Comparison of ENCODE assay signal across 18 mouse cellular contexts in the genomic region with DNA sequence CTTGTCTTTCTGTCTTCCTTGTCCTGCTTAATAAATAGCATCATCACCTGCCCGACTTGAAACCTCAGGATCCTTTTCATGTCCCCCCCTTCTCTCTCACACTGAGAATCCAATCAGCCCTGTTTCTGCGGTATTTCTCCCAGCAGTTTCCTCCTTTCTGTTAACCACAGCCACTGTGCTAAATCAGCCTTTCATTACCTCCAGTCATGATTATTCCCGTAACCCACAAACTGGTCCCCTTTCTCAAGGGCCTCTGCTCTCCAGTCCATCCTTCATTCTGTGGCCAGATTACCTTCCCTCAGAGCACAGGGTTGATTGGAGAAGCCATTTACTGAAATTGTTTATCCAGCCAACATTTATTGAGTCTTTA. TPM values are rescaled to one million over a fixed set of nuclear protein-coding genes. Genes with fewer than 3 reads are reported as not detected.
DNase-seq lines count a peak whose midpoint lies in the region; ATAC-seq and TF ChIP-seq lines count a peak whose summit lies in the region.
"Had no signal": no experiment of that assay in that cellular context is flagged by ENCODE, and none has a peak within 500 bp of the region (broad histone marks: within the 10 kb centered on the region; RNA-seq: fewer than 3 reads in every experiment).

Gene Gm20489, minus strand, starts transcription at position 269 of the 370 bp plus-strand sequence.

- H3K79me2 ChIP-seq in myocyte (ENCODE audit: control insufficient read depth, insufficient read depth) = no peaks in the 10 kb centered on the region

- peak within 1 kb of the TSS; percentile 35 for H3K4me2 ChIP-seq in heart, embryonic 13.5 days
- peak within 1 kb of the TSS; percentile 12 for H3K4me2 ChIP-seq in myocyte (ENCODE audit: low read depth)
- no peak within 1 kb of the TSS for H3K4me2 ChIP-seq in midbrain, embryonic 11.5 days
- H3K4me2 ChIP-seq: forebrain, embryonic 13.5 days; lung, embryonic 14.5 days had no signal

- no peak for TF ChIP-seq POLR2A in spleen, adult 2 months (IDR thresholded peaks at IDR 0.05; ENCODE audit: low read depth, low read length)
- no peak for TF ChIP-seq POLR2A in myocyte (IDR thresholded peaks at IDR 0.05; ENCODE audit: insufficient read length, low read depth)

- no peak within 1 kb of the TSS for H3ac ChIP-seq in myocyte (ENCODE audit: control insufficient read depth, insufficient read length)

- no peak for DNase-seq in heart, postnatal 25 days (ENCODE audit: low spot score)
- DNase-seq in spleen, adult 2 months (ENCODE audit: low read depth in 1 of 2, low spot score in 2 of 2) = no peak
- no peak for DNase-seq in spleen, postnatal 10 days (ENCODE audit: low spot score in 2 of 2)
- DNase-seq in midbrain, embryonic 11.5 days (ENCODE audit: low spot score, missing footprints) = no peak
- DNase-seq in ovary, postnatal 14 days (ENCODE audit: low spot score) = no peak
- DNase-seq: adrenal gland, postnatal 36 days; cerebellum, adult 9-10 months; gastrocnemius, postnatal 10 days; kidney, postnatal 36 days; lung, embryonic 14.5 days; right cerebral cortex, postnatal 4 days had no signal

- peak within 1 kb of the TSS; percentile 14; the same call in 1 of the 2 replicates for H3K4me3 ChIP-seq in heart, embryonic 13.5 days
- peak within 1 kb of the TSS; percentile 65 for H3K4me3 ChIP-seq in spleen, adult 2 months (ENCODE audit: extremely low read depth, insufficient read depth, insufficient read length)
- no peak within 1 kb of the TSS for H3K4me3 ChIP-seq in myocyte
- no peak within 1 kb of the TSS for H3K4me3 ChIP-seq in midbrain, embryonic 11.5 days (ENCODE audit: low read depth, low read length)
- H3K4me3 ChIP-seq: embryonic facial prominence, embryonic 10.5 days; forebrain, embryonic 13.5 days had no signal

- peaks cover 9% of the 10 kb centered on the region for H3K4me1 ChIP-seq in heart, embryonic 13.5 days
- peaks cover 6% of the 10 kb centered on the region; the same call in 1 of the 2 replicates for H3K4me1 ChIP-seq in spleen, adult 2 months (ENCODE audit: control insufficient read depth, insufficient read depth, insufficient read length)
- no peaks in the 10 kb centered on the region for H3K4me1 ChIP-seq in midbrain, embryonic 11.5 days (ENCODE audit: control insufficient read depth, insufficient read depth, low read length)
- H3K4me1 ChIP-seq: forebrain, embryonic 13.5 days had no signal

- no peak for ATAC-seq in heart, embryonic 13.5 days (ENCODE audit: extremely low read depth, insufficient number of reproducible peaks, low FRiP score, low TSS enrichment)
- peak; percentile 35 to 41 for ATAC-seq in hematopoietic stem cell, adult 5-6 weeks (replicated peaks in 1 of 2; ENCODE audit: insufficient read depth in 1 of 2, low FRiP score in 2 of 2, low TSS enrichment in 1 of 2, low read depth in 1 of 2, poor library complexity in 2 of 2, severe bottlenecking in 2 of 2)
- ATAC-seq in midbrain, embryonic 11.5 days (ENCODE audit: low FRiP score) = no peak
- ATAC-seq: forebrain, embryonic 13.5 days had no signal

- peaks cover 14% of the 10 kb centered on the region for H3K27me3 ChIP-seq in heart, embryonic 13.5 days (replicated peaks)
- no peaks in the 10 kb centered on the region for H3K27me3 ChIP-seq in spleen, adult 2 months (ENCODE audit: control insufficient read depth, insufficient read depth, low read length)
- no peaks in the 10 kb centered on the region for H3K27me3 ChIP-seq in myocyte (ENCODE audit: control insufficient read depth, insufficient read depth, insufficient read length)
- no peaks in the 10 kb centered on the region for H3K27me3 ChIP-seq in midbrain, embryonic 11.5 days (ENCODE audit: control insufficient read depth, insufficient read depth, low read length)
- H3K27me3 ChIP-seq: forebrain, embryonic 13.5 days had no signal

- 48% methylated on average over 3 of the region's 3 CpGs for WGBS in heart, embryonic 13.5 days
- WGBS in spleen, adult 2 months = 37% methylated on average over 3 of the region's 3 CpGs
- WGBS in midbrain, embryonic 11.5 days = 65% methylated on average over 3 of the region's 3 CpGs

- H3K9ac ChIP-seq in heart, embryonic 13.5 days = no peak within 1 kb of the TSS
- no peak within 1 kb of the TSS for H3K9ac ChIP-seq in midbrain, embryonic 11.5 days (ENCODE audit: low read length)
- H3K9ac ChIP-seq: forebrain, embryonic 13.5 days; lung, embryonic 14.5 days had no signal

- no peak within 1 kb of the TSS for H3K27ac ChIP-seq in heart, embryonic 13.5 days (replicated peaks)
- H3K27ac ChIP-seq in spleen, adult 2 months (ENCODE audit: insufficient read depth, low read length) = peak within 1 kb of the TSS; percentile 98
- no peak within 1 kb of the TSS for H3K27ac ChIP-seq in midbrain, embryonic 11.5 days (ENCODE audit: low read depth, low read length)
- H3K27ac ChIP-seq: embryonic facial prominence, embryonic 10.5 days; forebrain, embryonic 13.5 days had no signal

- TF ChIP-seq CTCF in spleen, adult 2 months (IDR thresholded peaks at IDR 0.05; ENCODE audit: extremely low read depth, insufficient read depth, insufficient read length, insufficient replicate concordance) = no peak

- H3K9me3 ChIP-seq in heart, embryonic 13.5 days = no peaks in the 10 kb centered on the region
- no peaks in the 10 kb centered on the region for H3K9me3 ChIP-seq in midbrain, embryonic 11.5 days (ENCODE audit: control insufficient read depth, low read length)
- H3K9me3 ChIP-seq: embryonic facial prominence, embryonic 10.5 days; forebrain, embryonic 13.5 days had no signal

- no peaks in the 10 kb centered on the region for H3K36me3 ChIP-seq in heart, embryonic 13.5 days
- peaks cover 12% of the 10 kb centered on the region; the same call in 1 of the 2 replicates for H3K36me3 ChIP-seq in spleen, adult 2 months (ENCODE audit: control insufficient read depth, insufficient read depth, low read length)
- H3K36me3 ChIP-seq in myocyte (ENCODE audit: control insufficient read depth, insufficient read depth) = no peaks in the 10 kb centered on the region
- no peaks in the 10 kb centered on the region for H3K36me3 ChIP-seq in midbrain, embryonic 11.5 days (ENCODE audit: control insufficient read depth, insufficient read depth, low read length)
- H3K36me3 ChIP-seq: embryonic facial prominence, embryonic 10.5 days had no signal

- intact Hi-C loops in heart, postnatal 25 days (cut with DNase I) = no loop called here

TF ChIP-seq in myocyte, 11 proteins besides CTCF, POLR2A, EP300 and RAD21:
- TF ChIP-seq REST (IDR thresholded peaks at IDR 0.05; ENCODE audit: insufficient read depth, insufficient read length) (no peak), E2F4 (IDR thresholded peaks at IDR 0.05; ENCODE audit: insufficient read depth) (no peak), MYOD1 (IDR thresholded peaks at IDR 0.05; ENCODE audit: control insufficient read depth in 1 of 3, insufficient read length in 2 of 3, low read depth in 2 of 3) (no peak), TCF3 (IDR thresholded peaks at IDR 0.05; ENCODE audit: insufficient read length, low read depth) (no peak), TCF12 (IDR thresholded peaks at IDR 0.05; ENCODE audit: insufficient read depth, poor library complexity, severe bottlenecking) (no peak), MAX (IDR thresholded peaks at IDR 0.05; ENCODE audit: low read depth) (no peak), MYOG (IDR thresholded peaks at IDR 0.05; ENCODE audit: control insufficient read depth in 1 of 3, insufficient read depth in 1 of 3, insufficient read length in 2 of 3, low read depth in 2 of 3) (no peak), CEBPB (IDR thresholded peaks at IDR 0.05; ENCODE audit: insufficient read depth, poor library complexity, severe bottlenecking) (no peak)

RNA-seq across cellular contexts. Expression of gene Gm20489, which starts in this region (rescaled TPM):
- not detected in 2 replicates for polyA plus RNA-seq in heart, embryonic 13.5 days (2015; fragmentation: Nextera tagmentation; extraction: Ambion mirVana)
- total RNA-seq in heart, postnatal 25 days (2021) = not detected
- not detected in 2 replicates for polyA plus RNA-seq in spleen, adult 2 months (2012; rRNA removed)
- not detected in 2 replicates for total RNA-seq in hematopoietic stem cell, adult 5-6 weeks (2017)
- not detected for polyA plus RNA-seq in myocyte (2012; fragmentation: generic; extraction: Trizol)
- polyA plus RNA-seq in midbrain, embryonic 11.5 days (2014; fragmentation: Nextera tagmentation; extraction: Ambion mirVana) = not detected in 2 replicates
- total RNA-seq: adrenal gland, postnatal 36 days; gastrocnemius, postnatal 10 days; left cerebral cortex, adult 8-10 months; neutrophil, adult 5-6 weeks had no signal
- polyA plus RNA-seq: embryonic facial prominence, embryonic 10.5 days; forebrain, embryonic 13.5 days; lung, embryonic 14.5 days had no signal

Comparison
In these comparisons a context has a peak if more than half of its experiments do, and no peak if none do; other contexts are left out.
1. Peak in ATAC-seq in hematopoietic stem cell, adult 5-6 weeks; RNA of the gene not detected or under 1 TPM.
2. H3K4me3 ChIP-seq: peak in heart, embryonic 13.5 days (single experiment) and spleen, adult 2 months (single experiment); none in myocyte (single experiment) and midbrain, embryonic 11.5 days (single experiment).